Mouse (Mus musculus) urinary bladder, adult 18-20 months (tissue): ENCODE data around the gene Ginm1.
"Not testable (repeated sequence)": the region's sequence is repeated elsewhere in the genome, so short reads cannot be mapped to it uniquely, and the experiment has no call there.

Experiments
- DNase-seq, 2 experiments: peaks; one replicate each; pipeline ENCODE4 v3.0.0; 2022; ENCODE audit warnings: low spot score in 2 of 2, mixed read lengths in 2 of 2

The Ginm1 gene

GRCm38 (mm10) chr10:7809937-7810336, 17.3 kb upstream of the Ginm1 start:
- peak in 1 of 2 experiments; percentile 23 for DNase-seq

GRCm38 (mm10) chr10:7802519-7803140, 10.0 kb upstream of the Ginm1 start:
- no peak for DNase-seq

DNA sequence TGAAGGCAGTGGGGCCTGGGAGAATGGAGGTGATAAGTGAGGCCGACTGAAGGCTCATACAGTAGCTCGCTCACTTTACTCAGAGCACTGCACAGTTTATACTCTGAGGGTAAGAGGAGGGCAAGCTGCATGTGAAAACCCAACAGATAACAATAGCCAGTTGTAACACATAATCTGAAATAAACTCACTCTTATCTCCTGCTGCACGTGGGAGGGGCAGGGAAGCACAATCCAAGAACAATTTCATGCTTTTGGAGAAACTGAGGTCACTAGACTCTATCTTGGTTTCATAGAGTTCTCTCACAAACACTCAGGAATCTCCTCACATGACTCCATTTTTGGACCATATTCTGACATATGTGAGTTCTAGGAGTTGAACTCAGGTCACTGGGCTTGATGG, 8.6 kb upstream of the Ginm1 start:
- no peak for DNase-seq

DNA sequence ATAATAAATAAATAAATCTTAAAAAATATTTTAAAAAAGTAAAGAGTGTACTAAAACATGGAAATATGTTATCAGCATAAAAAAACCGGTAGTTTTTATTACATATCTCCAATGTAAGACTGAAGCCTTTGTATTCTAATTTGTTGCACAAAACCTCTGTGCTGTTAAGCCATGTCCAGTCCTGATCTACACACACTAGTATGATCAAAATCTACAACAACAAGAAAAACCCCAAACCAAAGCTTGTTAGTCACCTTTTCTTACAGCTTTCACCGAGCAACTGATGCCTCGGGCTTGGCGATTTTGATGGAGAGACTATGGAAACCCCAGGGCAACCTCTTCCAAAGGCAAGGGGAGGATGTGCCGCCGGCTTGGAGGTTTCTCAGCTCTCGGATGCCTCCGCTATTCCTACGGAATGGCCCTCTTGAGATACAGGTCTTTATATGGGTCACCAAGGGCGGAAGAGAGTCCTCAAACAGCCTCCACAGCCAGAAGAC, 322 bp downstream of the Ginm1 start:
- no peak for DNase-seq

DNA sequence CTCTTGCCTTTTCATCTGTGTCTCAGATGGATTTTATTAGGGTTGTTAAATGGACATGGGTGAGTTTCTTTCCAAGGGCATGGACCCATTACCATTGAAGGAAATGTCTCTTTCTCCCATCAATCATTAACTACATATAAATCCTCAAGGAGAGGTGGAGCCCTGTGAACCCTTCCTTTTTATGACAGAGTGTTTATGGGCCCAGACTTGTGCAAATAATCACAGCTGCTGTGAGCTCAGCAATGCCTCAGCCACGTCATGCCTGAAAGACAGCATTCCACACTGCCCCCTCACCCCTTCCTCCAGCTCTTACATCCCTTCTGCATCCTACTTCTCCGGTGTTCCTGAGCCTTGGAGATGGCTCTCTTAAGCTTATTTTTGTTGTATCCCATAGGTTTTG, 5.3 kb downstream of the Ginm1 start:
- DNase-seq: no peak

GRCm38 (mm10) chr10:7781214-7781613, 11.4 kb downstream of the Ginm1 start:
- DNase-seq: no peak

GRCm38 (mm10) chr10:7780238-7781176, 12.1 kb downstream of the Ginm1 start:
- DNase-seq: peak; percentile 76 to 83

GRCm38 (mm10) chr10:7779751-7780237, 12.8 kb downstream of the Ginm1 start:
- DNase-seq: no peak

- DNase-seq: no peak
Observed at GRCm38 (mm10) chr10:7778361-7778760, 14.3 kb downstream of the Ginm1 start.

DNA sequence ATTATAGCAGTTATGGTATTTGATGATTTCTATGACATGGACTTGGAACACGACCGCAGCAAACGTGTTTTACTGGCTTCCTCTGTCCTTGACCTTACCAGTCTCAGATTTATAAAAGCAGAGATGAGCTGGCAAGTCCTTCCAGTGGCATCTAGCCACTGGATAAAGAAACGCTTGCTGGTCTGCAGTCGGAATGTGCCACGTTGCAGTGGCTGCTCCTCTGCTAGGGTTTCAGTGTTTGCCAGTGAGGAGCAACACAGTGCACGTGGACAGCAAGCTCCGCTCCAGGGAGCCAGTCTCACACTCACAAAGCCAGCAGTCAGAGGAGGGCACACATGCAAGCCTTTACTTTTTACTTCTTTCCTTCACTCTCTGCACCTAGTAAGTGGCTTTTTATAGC, 17.2 kb downstream of the Ginm1 start:
- no peak for DNase-seq

- no peak for DNase-seq
Observed at GRCm38 (mm10) chr10:7772769-7773168, 19.9 kb downstream of the Ginm1 start.

GRCm38 (mm10) chr10:7772346-7772745, 20.3 kb downstream of the Ginm1 start:
- no peak for DNase-seq

DNA sequence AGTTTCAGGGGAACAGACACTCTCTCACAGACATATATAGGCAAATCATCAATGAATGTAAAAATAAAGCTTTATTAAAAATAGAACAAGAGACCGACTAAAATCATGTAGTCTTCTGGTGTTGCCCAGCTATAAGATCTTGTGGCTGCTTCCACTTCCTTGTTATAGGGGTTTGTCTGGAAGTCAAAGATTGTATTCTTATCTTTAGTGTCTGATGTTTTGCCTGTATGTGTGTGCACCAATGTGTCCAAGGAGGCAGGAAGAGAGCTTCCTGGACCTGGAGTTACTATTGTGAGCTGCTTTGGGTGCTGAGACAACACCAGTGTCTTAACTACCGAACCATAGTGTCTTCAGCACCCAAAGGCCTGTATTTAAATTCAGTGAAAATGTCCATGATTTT, 35.1 kb downstream of the Ginm1 start:
- DNase-seq: no peak

DNA sequence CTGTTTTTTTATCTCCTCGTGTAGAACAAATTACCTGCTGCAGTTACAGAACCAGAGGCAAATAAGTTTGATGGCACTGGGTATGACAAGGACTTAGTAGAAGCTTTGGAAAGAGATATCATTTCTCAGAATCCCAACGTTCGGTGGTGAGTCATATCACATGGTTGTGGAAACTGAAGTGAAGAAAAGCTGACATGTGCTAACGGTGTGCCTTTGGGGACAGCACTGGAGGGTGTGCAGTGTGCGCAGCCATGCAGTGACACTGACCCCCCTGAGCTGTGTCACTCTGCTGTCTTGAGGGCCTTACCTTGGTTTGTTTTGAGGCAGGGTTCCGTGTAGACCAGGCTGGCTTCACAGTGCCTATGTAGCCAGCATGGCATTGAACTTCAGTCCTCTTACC, 43.9 kb downstream of the Ginm1 start:
- DNase-seq: no peak

- DNase-seq: not testable (repeated sequence)
Observed at GRCm38 (mm10) chr10:7745528-7745927, 47.1 kb downstream of the Ginm1 start.

- no peak for DNase-seq
Observed at GRCm38 (mm10) chr10:7737914-7738313, 54.7 kb downstream of the Ginm1 start.

GRCm38 (mm10) chr10:7737122-7737521, 55.5 kb downstream of the Ginm1 start:
- DNase-seq: no peak

DNA sequence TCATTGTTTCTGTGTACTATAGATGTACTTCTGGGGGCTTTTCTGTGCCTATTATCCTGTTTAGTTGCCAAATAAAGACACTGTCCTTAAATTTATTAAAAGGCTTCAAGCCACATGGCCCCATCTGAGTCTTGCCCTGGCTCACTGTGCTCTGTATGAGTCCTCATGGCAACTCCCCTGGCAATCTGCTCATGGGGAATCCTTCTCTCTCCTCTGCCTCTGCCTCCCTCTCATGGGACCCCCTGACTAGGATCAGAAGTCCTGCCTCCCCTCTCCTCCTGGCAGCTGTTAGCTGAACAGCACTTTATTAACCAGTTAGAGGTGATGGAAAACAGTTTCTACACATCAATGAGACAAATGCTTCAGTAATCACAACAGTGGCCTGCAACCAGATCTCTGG, 61.0 kb downstream of the Ginm1 start:
- DNase-seq: no peak

- DNase-seq: no peak
Observed at GRCm38 (mm10) chr10:7727011-7727410, 65.6 kb downstream of the Ginm1 start.

- peak in 1 of 2 experiments; percentile 5 for DNase-seq
Observed at GRCm38 (mm10) chr10:7726501-7726812, 66.2 kb downstream of the Ginm1 start.

DNA sequence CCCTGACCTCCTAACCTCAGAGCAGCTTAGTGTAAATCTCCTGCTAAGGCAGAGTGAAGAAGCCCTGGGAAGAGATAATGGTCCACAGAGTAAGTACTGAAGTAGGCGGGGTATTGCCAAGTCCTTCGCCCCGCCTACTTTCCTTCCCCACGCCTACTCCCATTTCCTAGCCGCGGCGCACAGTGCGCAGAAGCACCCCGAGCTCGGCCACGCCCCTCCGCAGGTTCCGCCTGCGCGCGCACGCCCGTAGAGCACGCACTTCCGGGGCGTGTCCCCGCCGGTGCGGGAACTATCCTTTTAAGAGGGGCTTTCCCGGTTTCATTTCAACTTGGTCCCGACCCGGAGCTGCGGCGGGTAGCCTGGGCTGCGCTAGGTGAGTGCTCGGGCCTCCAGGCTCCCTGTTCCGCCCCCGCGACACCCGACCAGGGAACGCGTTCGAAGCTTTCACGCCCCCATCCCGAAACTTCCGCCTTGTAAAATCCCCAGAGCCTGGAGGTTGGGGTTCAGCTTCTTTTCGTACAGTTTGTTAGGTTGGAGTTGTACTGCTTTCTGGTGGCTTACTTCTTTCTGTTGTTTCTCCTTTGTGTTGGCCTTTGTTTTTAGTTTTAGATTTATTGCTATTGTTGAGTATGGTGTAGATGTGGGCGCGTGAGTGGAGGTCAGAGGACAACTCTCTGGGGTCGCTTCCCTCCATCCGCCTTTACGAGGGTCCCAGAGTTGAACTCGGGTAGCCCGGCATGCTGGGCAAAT, 66.7 kb downstream of the Ginm1 start, which contains the start of gene Katna1:
Gene Katna1 (plus strand): TSS at position 250 of the 750 bp plus-strand sequence.
- DNase-seq: peak; percentile 81 to 89
